Mouse (Mus musculus): Measurements from ENCODE around the gene Dand5.

Gene Dand5

DNA sequence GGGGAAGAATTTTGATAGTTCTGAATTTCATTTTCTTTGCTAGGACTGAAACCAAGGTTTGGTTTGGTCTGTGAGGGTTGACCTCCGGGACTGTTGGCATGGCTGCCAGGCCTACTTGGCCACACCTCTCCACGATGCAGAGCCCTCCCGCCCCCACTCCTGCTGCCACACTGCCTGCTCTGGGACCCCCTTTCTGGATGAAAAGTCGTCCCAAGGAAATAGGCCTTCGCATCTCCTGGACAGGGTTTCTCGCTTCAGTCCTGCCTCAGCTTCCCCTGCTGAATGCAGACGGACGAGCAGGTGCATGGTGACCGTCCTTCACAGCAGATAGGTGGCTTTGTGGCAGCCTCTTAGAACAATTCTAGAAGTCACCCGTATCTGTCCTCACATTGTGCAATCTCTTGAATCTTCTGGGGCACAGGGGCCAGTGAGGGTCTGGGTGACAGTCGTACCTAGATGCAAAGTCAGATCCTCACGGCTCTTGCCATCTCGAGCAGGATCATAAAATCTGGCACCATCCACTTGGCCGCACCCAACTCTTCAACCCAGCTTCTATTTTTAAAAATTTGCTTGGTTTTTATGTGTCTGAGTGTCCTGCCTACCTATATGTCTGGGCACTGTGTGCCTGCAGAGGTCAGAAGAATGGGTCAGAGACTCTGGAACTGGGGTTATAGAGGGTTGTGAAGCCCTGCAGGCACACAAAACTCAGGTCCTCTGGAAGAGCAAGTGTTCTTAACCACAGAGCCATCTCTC lies 54.1 kb downstream of the Dand5 start:
- peak; percentile 46 to 51 for DNase-seq

DNA sequence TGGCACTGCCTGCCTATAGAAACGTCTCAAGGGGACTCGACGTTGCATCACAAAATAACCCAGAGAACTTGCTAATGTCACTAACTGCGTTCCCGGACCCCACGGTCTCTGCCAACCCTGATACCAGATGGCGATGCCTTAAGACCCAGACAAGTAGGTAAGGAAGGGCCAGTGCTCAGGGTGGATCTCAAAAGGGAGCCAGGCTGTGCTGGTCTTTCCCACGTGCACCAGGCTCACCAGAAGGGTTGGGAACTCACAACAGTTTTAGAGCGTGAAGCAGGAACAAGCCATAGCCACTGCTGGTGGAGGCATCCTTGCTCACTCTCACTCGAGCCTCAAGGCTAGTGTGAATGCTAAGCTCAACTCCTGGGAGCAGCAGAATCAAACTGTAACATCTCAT lies 55.4 kb downstream of the Dand5 start:
- peak; percentile 19 to 46 for DNase-seq

DNA sequence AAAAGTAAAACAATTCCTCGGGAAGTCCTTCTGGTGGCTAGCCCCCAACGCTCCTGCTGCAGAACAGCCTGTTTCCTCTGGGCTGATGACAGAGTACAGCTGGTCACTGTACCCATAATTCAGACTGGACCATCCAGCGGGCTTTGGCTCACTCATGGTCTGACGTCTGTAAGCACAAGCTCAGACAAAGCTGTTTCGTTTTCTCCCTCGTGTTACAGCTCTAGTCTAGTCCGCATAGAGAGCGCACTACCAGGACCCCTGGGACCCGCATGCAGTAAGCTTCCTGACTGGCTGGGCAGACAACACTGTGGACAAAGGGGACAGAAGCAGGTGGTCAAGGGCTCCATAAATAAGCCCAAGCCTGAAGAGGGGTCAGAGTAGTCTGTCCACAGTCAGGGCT lies 56.2 kb downstream of the Dand5 start:
- peak in 1 of 2 experiments; percentile 14 for DNase-seq

DNA sequence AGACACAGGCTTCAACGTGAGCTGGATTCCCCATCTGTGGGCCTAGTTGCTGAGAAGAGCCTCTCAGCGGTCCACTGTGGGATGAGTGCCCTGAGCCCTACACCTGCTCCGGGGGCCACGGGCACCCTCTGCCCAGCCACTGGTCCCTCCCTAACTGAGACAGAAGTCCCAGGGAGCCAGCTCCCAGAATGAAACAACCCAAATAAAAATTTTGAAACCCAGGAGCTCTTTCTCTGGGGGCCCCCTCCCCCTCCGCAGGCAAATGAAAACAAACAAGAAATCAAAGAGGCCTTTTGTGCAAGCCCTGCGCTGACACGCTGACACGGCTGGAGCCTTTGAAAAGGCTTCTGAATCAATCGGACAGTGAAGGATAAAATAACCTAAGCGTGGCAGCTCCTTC lies 57.0 kb downstream of the Dand5 start:
- DNase-seq, result peak; percentile 38 to 48
